Mouse (Mus musculus): ENCODE measurements around the gene Krcc1. TPM values are rescaled to one million over a fixed set of nuclear protein-coding genes. Genes with fewer than 3 reads are reported as not detected.

Krcc1 gene
- total and polyA plus RNA-seq, 3 experiments: 25.8 to 31.6 TPM; not detected in 1

GRCm38 (mm10) chr6:71243258-71243657 lies 28.2 kb upstream of the Krcc1 start (continued):
- TF ChIP-seq KAT2A (conservative IDR thresholded peaks at IDR 0.05; ENCODE audit: low read depth, low read length): no peak
- TF ChIP-seq HCFC1 (IDR thresholded peaks at IDR 0.05; ENCODE audit: low read depth, low read length): no peak
- no peak for TF ChIP-seq CHD1 (IDR thresholded peaks at IDR 0.05; ENCODE audit: low read depth, low read length)
- no peak for TF ChIP-seq ELF1 (IDR thresholded peaks at IDR 0.05; ENCODE audit: low read depth, low read length)
- no peak for TF ChIP-seq TCF12 (IDR thresholded peaks at IDR 0.05; ENCODE audit: low read depth, low read length)
- TF ChIP-seq MYC (IDR thresholded peaks at IDR 0.05; ENCODE audit: low read depth, low read length): peak; percentile 84; the same call in 1 of the 2 replicates
- TF ChIP-seq GABPA (IDR thresholded peaks at IDR 0.05; ENCODE audit: low read depth, low read length): no peak
- TF ChIP-seq MXI1 (IDR thresholded peaks at IDR 0.05; ENCODE audit: low read depth, low read length): no peak
- no peak for TF ChIP-seq NELFE (IDR thresholded peaks at IDR 0.05; ENCODE audit: low read depth, low read length)
- TF ChIP-seq MAZ (IDR thresholded peaks at IDR 0.05; ENCODE audit: low read depth, low read length): no peak
- TF ChIP-seq POLR2A (IDR thresholded peaks at IDR 0.05; ENCODE audit: control insufficient read depth in 1 of 2, insufficient read depth in 1 of 2, low read depth in 1 of 2, low read length in 2 of 2, poor library complexity in 1 of 2): no peak
- no peak for TF ChIP-seq E2F4 (IDR thresholded peaks at IDR 0.05; ENCODE audit: borderline replicate concordance, low read depth, low read length)
- no peak for TF ChIP-seq USF1 (IDR thresholded peaks at IDR 0.05; ENCODE audit: low read depth, low read length)
- no peak for TF ChIP-seq MEF2A (IDR thresholded peaks at IDR 0.05; ENCODE audit: extremely low read depth, insufficient replicate concordance, low read depth, low read length, poor library complexity, severe bottlenecking)
- TF ChIP-seq TAL1 (IDR thresholded peaks at IDR 0.05; ENCODE audit: low read length): no peak
- TF ChIP-seq RCOR1 (IDR thresholded peaks at IDR 0.05; ENCODE audit: low read depth, low read length): no peak; the same call in 1 of the 2 replicates

DNA sequence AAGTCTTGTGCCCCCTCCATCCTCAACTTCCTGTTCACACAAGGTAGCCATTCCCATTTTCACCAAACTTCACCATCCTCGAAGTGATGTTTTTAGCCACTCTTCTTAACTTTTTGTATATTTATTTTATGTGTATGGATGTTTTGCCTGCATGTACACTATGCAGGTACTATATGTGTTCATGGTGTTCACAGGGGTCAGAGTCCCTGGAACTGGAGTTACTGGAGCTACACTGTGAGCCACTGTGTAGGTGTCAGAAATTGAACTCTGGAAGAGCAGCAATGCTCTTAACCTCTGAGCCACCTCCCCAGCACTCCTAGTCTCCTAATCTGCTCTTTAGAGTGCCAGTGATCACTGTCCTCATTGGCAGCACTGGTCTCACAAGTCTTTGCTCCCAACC lies 23.1 kb upstream of the Krcc1 start:
- H3K27me3 ChIP-seq (ENCODE audit: control insufficient read depth in 1 of 2, insufficient read depth in 2 of 2, low read length in 2 of 2): peaks cover 0 to 1% of the 10 kb centered on the region in 2 experiments; a peak in 1 of 4 replicates
- no peaks in the 10 kb centered on the region for H3K36me3 ChIP-seq (ENCODE audit: control insufficient read depth in 1 of 2, insufficient read depth in 2 of 2, low read length in 2 of 2)
- DNase-seq (ENCODE audit: low read depth, low spot score): no peak
- H3K9me3 ChIP-seq (replicated peaks; ENCODE audit: insufficient read depth, low read length): no peaks in the 10 kb centered on the region
- H3K4me1 ChIP-seq (ENCODE audit: control insufficient read depth in 1 of 2, insufficient read depth in 2 of 2, low read length in 2 of 2): no peaks in the 10 kb centered on the region
- H3K4me3 ChIP-seq (ENCODE audit: control insufficient read depth in 1 of 2, insufficient read depth in 1 of 2, low read depth in 2 of 2, low read length in 2 of 2): no peak overlapping the region
- no peaks in the 10 kb centered on the region for H3K79me2 ChIP-seq (ENCODE audit: control insufficient read depth, insufficient read depth, low read length, poor library complexity)
- no peak for TF ChIP-seq TAL1 (IDR thresholded peaks at IDR 0.05; ENCODE audit: low read length)
- TF ChIP-seq HCFC1 (IDR thresholded peaks at IDR 0.05; ENCODE audit: low read depth, low read length): no peak
- TF ChIP-seq SMC3 (IDR thresholded peaks at IDR 0.05; ENCODE audit: low read depth, low read length): no peak
- no peak for TF ChIP-seq KAT2A (conservative IDR thresholded peaks at IDR 0.05; ENCODE audit: low read depth, low read length)
- TF ChIP-seq UBTF (IDR thresholded peaks at IDR 0.05; ENCODE audit: borderline replicate concordance, insufficient read depth, low read depth, low read length): no peak
- H3K9ac ChIP-seq (ENCODE audit: control insufficient read depth, low read depth, low read length, poor library complexity, severe bottlenecking): no peak overlapping the region
- no peak overlapping the region for H3K27ac ChIP-seq (ENCODE audit: control insufficient read depth, low read depth, low read length)

GRCm38 (mm10) chr6:71249615-71250014 lies 21.9 kb upstream of the Krcc1 start:
- H3K4me1 ChIP-seq (ENCODE audit: control insufficient read depth in 1 of 2, insufficient read depth in 2 of 2, low read length in 2 of 2): no peaks in the 10 kb centered on the region
- 0 out of 4 replicates have a peak, but pooled peaks cover 0 to 1% of the 10 kb centered on the region in 2 experiments for H3K27me3 ChIP-seq (ENCODE audit: control insufficient read depth in 1 of 2, insufficient read depth in 2 of 2, low read length in 2 of 2)
- H3K9ac ChIP-seq (ENCODE audit: control insufficient read depth, low read depth, low read length, poor library complexity, severe bottlenecking): no peak overlapping the region
- H3K4me3 ChIP-seq (ENCODE audit: control insufficient read depth in 1 of 2, insufficient read depth in 1 of 2, low read depth in 2 of 2, low read length in 2 of 2): no peak overlapping the region
- H3K36me3 ChIP-seq (ENCODE audit: control insufficient read depth in 1 of 2, insufficient read depth in 2 of 2, low read length in 2 of 2): no peaks in the 10 kb centered on the region
- H3K9me3 ChIP-seq (replicated peaks; ENCODE audit: insufficient read depth, low read length): no peaks in the 10 kb centered on the region
- H3K79me2 ChIP-seq (ENCODE audit: control insufficient read depth, insufficient read depth, low read length, poor library complexity): no peaks in the 10 kb centered on the region
- no peak for DNase-seq (ENCODE audit: low read depth, low spot score)
- H3K27ac ChIP-seq (ENCODE audit: control insufficient read depth, low read depth, low read length): no peak overlapping the region
- TF ChIP-seq TAL1 (IDR thresholded peaks at IDR 0.05; ENCODE audit: low read length) (no peak), USF1 (IDR thresholded peaks at IDR 0.05; ENCODE audit: low read depth, low read length) (no peak), BHLHE40 (IDR thresholded peaks at IDR 0.05; ENCODE audit: borderline replicate concordance, low read depth, low read length) (no peak), ZMIZ1 (IDR thresholded peaks at IDR 0.05; ENCODE audit: low read depth, low read length) (no peak), POLR2AphosphoS2 (IDR thresholded peaks at IDR 0.05; ENCODE audit: low read length) (no peak), GATA1 (IDR thresholded peaks at IDR 0.05; ENCODE audit: low read depth, low read length) (no peak), ZNF384 (IDR thresholded peaks at IDR 0.05; ENCODE audit: low read depth, low read length) (no peak), POLR2A (IDR thresholded peaks at IDR 0.05; ENCODE audit: control insufficient read depth in 1 of 2, insufficient read depth in 1 of 2, low read depth in 1 of 2, low read length in 2 of 2, poor library complexity in 1 of 2) (no peak), SIN3A (IDR thresholded peaks at IDR 0.05; ENCODE audit: low read length) (no peak), UBTF (IDR thresholded peaks at IDR 0.05; ENCODE audit: borderline replicate concordance, insufficient read depth, low read depth, low read length) (no peak), HCFC1 (IDR thresholded peaks at IDR 0.05; ENCODE audit: low read depth, low read length) (no peak), ZKSCAN1 (IDR thresholded peaks at IDR 0.05; ENCODE audit: low read depth, low read length) (no peak), SMC3 (IDR thresholded peaks at IDR 0.05; ENCODE audit: low read depth, low read length) (no peak), CTCF (IDR thresholded peaks at IDR 0.05 in 2 of 3, conservative IDR thresholded peaks at IDR 0.05 in 1 of 3; ENCODE audit: control insufficient read depth in 1 of 3, insufficient read depth in 1 of 3, low read depth in 2 of 3, low read length in 3 of 3, poor library complexity in 1 of 3, severe bottlenecking in 1 of 3) (no peak), JUND (IDR thresholded peaks at IDR 0.05; ENCODE audit: low read depth, low read length) (no peak), MAZ (IDR thresholded peaks at IDR 0.05; ENCODE audit: low read depth, low read length) (no peak), NRF1 (IDR thresholded peaks at IDR 0.05; ENCODE audit: insufficient read depth, low read depth, low read length, poor library complexity, severe bottlenecking) (no peak)
